Mouse (Mus musculus) NIH3T3 (cell line): Measurements from ENCODE around the gene Lta.
A peak's percentile ranks its signal among the peaks of the same experiment; 100 is the strongest.

Experiments
- DNase-seq: peaks from one replicate; pipeline ENCODE4 v3.0.0-alpha.2; 2012; ENCODE audit warnings: low read depth

Lta gene

DNA sequence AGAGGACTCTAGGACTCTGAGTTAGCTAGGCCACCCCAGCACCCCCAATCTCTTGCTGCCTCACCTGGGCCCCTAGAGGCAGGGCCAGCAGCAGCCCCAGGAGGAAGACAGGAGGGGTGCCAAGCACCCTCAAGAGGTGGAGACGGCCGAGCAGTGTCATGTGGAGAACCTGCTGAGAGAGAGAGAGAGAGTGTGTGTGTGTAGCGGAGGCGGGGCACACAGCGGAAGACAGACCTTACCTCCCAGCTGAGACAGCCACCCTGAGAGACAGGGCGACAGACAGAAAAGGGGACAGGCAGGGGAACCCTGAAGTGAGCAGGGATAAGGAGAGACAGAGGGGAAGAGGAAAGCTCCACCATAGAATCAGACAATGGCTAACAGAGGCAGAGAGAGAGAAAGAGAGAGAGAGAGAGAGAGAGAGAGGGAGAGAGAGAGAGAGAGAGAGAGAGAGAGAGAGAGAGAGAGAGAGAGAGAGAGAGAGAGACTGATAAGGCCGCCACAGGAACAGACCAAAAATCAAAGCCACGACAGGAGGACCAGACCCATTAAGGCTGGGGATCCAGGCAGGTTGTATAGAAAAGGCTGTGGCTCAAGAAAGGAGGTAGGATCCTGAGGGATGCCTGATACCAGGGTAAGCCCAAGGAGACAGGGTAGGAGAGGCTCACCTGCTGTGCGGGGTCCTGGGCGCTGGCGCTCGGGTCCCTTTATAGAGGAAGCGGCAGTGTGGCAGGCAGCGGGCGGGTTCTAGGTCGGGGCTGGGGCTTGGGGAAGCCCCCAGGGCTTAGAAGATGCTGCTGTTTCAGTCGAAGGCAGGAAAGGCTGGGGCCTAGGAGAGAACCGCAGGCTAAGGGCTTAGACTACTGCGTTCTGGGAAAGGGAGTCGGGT, at the start of gene Lta:
Gene Lta, minus strand, starts transcription at position 858 of the 886 bp plus-strand sequence.
- DNase-seq: no peak

GRCm38 (mm10) chr17:35254241-35255098, 49.3 kb upstream of the Lta start:
- DNase-seq: peak; percentile 76

- DNase-seq: no peak
Measured at GRCm38 (mm10) chr17:35253293-35254093, 48.3 kb upstream of the Lta start.

- no peak for DNase-seq
Measured at GRCm38 (mm10) chr17:35252619-35253292, 47.6 kb upstream of the Lta start.

- DNase-seq: no peak
Measured at GRCm38 (mm10) chr17:35251981-35252380, 46.8 kb upstream of the Lta start.

DNA sequence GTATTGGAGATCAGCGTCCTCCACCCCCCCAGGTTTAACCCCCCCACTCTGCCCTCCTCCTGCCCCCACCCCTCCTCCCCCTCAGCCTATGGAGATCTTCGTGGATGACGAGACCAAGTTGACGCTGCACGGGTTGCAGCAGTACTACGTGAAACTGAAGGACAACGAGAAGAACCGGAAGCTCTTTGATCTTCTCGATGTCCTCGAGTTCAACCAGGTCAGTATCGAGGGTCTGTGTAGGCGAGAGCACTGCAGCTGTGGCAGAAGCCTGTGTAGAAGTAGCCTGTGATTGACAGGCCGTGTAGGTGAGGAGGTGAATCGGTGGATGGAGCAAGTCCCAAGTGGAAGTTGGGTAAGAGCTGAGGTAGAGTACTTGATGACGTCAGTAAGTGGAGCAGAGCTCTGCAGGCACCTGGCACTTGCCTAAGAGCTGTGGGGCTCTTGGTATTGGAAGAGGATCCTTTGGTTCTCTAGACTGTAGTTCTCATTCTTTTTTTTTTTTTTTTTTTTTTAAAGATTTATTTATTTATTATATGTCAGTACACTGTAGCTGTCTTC, 46.1 kb upstream of the Lta start:
- DNase-seq: no peak

DNA sequence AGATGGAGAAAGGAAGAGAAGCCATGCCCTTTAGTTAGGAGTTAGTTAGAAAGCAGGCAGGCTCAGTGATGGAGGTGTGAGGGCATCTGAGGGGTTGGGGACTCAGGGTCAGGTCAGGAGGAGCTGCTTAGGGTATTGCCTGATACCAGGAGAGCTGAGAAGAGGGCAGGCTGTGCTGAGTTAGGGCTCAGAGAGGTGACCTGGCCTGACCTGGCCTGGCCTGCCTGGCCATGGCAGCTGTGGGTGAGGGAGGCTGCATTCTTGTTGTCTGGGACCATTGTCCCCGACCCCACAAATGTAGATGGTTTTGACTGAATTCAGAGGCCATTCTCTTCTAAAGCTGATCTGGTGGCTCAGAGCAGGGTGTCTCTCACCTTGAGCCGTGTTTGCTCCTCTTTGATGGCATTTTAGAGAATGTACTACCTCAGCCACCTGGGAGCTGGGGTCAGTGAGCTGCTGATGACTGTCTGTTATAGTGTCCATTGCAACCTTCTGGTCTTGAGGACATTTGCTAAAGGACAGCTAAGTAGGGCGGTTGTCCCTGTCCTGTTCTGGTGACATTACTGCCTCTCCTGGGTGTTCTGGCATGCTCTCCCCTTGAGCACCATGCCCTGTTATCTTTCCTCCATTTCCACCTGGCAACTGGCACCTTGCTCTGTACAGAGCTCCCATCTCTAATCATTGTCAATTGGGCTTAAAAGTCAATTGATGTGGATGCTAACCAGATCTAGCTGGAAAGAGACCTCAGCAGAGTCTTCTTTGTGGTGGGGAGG, 45.4 kb upstream of the Lta start:
- DNase-seq: no peak

DNA sequence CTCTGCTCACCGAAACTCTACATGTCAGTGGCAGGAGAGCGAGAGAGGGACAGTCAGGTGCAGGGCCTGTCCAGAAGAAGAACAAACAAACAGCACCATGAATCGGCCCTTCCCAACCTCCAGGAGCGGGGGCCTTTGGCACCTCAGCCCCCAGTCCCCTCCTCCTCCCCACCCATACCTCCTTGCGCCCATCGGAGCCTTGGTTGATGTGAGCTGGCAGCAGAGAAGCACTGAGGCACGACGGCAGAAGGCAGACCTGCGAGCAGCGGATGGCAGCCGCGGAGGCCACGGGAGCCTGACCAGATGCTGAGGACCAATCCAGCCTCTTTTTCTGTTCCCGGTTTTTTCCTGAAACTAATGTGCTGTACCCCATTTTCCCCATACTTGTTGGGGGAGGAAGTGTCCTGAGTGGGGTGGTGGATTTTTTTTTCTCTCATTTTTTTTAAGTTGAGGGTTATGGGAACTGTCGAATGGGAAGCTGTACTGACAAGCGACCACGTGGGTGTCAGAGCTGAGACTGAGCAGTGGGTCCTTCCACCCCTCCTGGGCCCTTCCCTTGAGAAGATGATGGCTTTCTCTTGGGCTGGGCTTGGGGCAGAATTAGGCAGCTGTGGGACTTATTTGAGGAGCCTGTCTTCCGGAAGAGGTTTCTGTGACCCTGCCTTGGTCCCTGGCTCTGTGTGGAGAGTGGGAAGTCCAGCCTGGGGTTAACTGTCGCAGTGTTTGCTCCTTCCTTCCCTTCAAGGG, 44.5 kb upstream of the Lta start:
- DNase-seq: no peak

DNA sequence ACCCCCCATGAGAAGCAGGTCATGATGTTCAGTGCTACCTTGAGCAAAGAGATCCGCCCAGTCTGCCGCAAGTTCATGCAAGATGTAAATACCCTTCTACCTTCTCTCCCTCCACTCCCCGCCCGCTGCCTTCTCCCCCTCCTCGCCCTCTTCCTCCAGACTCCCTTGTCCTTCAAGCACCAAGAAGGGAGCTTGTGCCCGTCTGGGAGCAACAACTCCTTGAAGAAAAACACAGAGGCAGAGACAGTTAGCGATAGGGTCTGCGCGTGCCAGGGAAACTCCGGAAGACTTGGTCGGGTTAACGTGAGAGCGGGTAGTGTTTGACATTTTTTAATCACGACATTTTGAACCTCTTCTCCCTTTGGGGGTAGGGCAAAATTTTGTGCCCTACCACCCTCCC, 43.8 kb upstream of the Lta start:
- no peak for DNase-seq

DNA sequence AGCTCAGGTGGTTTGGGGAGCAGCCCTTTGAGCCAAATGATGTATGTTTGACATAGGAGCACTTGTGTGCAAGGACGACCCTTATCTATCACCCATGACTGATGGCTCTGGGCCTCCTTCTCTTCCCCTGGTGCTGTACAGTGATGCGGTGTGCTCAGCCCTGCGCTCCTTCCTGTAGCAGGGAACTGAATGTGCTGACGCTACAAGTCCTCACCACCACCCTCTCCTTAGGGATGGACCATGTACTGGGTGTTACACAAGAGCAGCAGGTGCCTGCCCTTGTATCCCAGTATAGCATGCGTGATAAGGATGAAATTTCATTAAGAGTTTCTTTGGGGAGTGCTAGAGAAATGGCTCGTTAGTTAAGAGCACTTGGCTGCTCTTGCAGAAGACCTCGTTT, 42.0 kb upstream of the Lta start:
- no peak for DNase-seq

GRCm38 (mm10) chr17:35245731-35246623, 40.8 kb upstream of the Lta start:
- DNase-seq: peak; percentile 66

DNA sequence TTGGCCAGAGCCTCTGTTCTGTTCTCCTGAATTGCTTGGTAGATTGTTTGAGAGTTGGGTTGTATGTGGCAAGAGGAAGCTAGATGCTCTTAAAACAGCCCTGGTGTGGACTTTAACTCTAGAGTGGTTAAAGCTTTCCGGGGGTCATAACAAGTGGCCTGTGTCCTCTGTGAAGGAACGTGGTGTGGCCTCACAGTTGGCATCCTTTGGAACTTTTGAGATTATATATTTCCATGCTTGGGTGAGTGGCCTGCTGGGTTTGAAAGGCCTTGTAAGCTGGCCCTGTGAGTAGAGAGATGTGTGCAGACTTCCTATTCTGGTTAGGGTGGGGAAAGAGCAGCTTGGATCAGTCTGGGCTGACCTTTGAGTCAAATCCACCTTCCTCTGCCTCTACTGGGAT, 39.8 kb upstream of the Lta start:
- no peak for DNase-seq

DNA sequence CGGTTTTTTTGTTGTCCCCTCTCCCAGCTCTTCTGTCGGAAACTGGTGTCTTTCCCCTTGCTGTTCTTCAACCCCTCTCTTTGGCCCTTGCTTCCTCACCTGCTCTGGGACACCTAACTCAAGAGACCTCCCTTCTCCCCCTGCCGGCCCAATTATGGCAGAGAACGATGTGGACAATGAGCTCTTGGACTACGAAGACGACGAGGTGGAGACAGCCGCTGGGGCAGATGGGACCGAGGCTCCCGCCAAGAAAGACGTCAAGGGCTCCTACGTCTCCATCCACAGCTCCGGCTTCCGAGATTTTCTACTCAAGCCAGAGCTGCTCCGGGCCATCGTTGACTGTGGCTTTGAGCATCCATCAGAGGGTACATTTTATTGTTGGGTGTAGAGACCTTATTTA, 37.9 kb upstream of the Lta start:
- DNase-seq: peak; percentile 81

DNA sequence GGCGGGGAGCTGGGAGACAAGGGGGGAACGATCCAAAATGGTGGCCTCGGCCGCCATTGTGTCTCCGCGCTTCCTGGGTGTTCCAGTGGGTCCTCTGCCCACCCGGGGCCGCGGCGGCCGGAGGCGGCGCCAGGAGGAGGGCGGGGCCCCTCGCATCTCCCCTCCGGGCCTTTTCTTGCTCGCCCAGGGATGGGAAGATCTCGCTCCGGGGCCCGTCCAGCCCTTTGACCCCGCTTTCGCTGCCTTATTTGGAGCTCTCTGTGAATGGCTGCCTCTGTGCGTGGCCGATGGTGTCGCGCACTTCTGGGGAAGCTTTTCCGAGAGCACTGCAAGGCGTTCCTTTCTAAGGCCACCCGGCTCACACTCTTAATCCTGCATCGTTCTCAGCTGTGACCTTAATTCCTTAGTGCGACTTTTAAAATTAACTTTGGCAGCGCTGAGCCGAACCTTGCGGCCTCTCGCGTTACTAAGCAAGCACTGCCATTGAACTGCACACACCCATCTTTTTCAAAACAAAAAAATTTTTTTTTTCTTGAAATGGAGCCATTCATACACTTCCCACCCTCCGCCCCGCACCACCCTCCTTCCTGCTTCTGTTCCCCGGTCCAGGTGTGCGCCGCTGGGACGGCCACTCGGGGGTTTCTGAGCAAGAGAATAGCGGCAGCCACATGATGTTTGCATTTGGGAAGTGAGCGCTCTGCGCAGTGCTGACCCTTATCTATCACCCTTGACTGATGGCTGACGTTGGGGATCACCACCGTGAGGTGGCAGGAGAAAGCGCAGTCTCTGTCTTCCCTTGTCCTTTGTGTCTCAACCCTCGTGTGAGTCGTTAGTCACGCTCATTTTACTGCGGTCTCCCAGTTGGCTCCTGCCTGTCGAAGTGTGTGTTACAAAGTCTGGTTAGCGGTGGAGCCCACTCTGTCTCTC, 37.1 kb upstream of the Lta start:
- DNase-seq: peak; percentile 88

- peak; percentile 98 for DNase-seq
Measured at GRCm38 (mm10) chr17:35241305-35242014, 36.3 kb upstream of the Lta start, which contains the start of gene Ddx39b. TSS of gene Ddx39b (plus strand) at chr17:35241746.

DNA sequence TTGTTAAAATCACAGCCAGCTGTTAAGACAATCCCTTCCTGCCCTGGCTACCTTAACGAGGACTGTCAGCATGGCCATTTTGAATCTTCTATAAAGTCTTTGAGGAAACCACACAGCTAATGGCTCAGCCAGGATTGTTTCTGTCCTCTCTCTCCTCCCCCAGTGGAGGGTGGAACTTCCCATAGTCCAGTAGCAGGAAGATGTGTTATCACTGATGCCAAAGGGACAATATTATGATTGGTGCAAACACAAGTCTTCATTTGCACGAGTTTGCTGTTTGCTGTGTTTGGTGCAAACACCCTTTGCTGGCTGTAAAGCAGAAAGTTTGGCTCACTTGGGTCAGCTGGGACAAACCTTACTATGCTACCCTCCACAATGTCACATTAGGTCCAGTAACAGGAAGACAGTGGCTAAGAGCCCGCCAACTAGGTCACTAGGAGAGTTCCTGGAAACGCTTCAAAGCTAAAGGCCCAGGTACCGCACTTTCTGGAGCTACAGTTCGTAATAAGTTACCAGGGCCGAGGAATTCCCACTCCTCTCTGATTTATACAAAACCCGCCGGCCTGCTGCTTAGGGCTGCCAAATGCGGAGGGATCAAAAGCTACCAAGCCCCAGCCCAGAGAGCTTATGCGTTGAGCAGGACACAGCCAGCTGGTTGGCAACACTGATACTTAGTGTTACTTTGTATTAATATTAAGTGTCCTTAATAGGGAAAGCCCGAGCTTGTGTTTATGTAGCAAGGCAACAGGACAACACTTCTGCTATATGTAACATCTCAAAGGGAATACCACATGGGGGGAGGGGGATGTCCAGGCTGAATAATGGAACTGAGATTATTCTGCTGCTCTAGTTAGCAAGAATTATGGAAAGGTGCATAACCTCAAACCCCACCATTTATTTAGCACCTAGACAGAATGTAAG, 35.5 kb upstream of the Lta start:
- DNase-seq: no peak
